Mouse (Mus musculus) cerebellum, adult (tissue): Measurements from ENCODE around the gene Il3ra.

Experiments used
- ATAC-seq: cut with Nextera tagmentation; 2 replicates; pipeline ENCODE4 v1.9.2; 2017; ENCODE audit warnings: mild to moderate bottlenecking, moderate library complexity, mixed read lengths; ENCODE audit not compliant: insufficient number of reproducible peaks, low FRiP score, low TSS enrichment

The Il3ra gene

GRCm38 (mm10) chr14:14354511-14355359, 8.7 kb downstream of the Il3ra start:
- ATAC-seq = no peak

- no peak for ATAC-seq
Observed at GRCm38 (mm10) chr14:14355360-14355646, 9.2 kb downstream of the Il3ra start.

GRCm38 (mm10) chr14:14395535-14395934, 49.5 kb downstream of the Il3ra start:
- no peak for ATAC-seq

GRCm38 (mm10) chr14:14400998-14401397, 54.9 kb downstream of the Il3ra start, which contains the start of gene Olfr721-ps1:
Gene Olfr721-ps1, plus strand, starts transcription at chr14:14401298.
- no peak for ATAC-seq
